Mouse (Mus musculus): ENCODE data around the gene Ndufa9. TPM values are rescaled to one million over a fixed set of nuclear protein-coding genes. Genes with fewer than 3 reads are reported as not detected.
A peak's percentile ranks its signal among the peaks of the same experiment; 100 is the strongest.

The Ndufa9 gene
- 132 and 147 TPM in 2 replicates for polyA plus RNA-seq (2015; fragmentation: Nextera tagmentation; extraction: Ambion mirVana)

DNA sequence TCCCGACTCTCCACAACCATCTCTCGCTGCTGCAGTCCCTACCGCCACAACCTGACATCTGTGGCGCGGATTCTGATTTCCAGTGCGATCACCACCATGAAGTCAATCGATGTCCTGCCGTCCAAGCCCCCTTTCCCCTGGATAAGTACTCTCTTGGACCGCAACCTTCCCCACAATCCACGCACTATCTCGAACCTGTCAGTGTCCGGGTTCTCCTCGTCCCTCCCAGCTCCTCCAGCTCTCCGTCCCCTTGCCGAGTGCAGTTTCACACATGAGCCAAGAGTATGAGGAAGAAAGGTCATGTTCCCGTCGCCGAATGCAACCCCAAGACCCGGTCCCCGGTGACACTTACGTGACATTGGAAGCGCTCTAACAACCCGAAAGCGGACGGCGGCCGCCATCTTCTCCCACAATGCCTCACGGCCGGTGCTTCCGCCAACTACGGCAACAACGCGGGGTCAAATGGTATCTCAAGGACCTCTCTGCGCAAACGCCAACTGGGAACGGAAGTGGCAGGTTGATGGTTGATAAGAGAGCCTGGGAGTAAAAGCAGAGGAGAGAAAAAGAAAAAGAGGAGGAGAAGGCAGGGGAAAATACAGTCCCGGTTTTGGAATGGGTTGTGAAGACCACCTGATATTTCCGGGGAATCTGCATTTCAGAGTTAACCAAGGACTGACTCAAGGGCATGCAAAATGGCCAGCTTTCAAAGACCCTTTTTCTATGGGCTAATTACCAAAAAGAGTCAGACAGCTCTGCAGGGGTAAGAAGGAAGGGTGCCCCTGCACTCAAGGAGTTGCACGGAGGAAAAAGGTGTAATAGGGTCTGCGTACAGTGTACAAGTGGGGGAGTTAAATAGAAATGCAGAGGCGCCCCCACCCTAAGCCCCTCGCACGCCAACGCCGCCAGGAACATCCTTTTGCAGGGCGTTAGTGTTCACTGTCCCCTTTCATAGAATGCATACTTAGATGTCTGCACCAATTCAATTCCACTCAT lies at the start of gene Ndufa9:
Ndufa9 (minus strand) TSS at position 425 of the 993 bp plus-strand sequence.
- H3K4me1 ChIP-seq (ENCODE audit: control insufficient read depth, low read depth, low read length) = peaks cover 15% of the 10 kb centered on the region
- peaks cover 2% of the 10 kb centered on the region; the same call in 1 of the 2 replicates for H3K36me3 ChIP-seq (ENCODE audit: control insufficient read depth, insufficient read depth)
- 6% methylated on average over 46 of the region's 46 CpGs for WGBS (ENCODE audit: insufficient replicate concordance)
- peak within 1 kb of the TSS; percentile 81 for H3K9ac ChIP-seq (ENCODE audit: low read depth, low read length)
- ATAC-seq (ENCODE audit: low read depth) = peak; percentile 88
- peak within 1 kb of the TSS; percentile 80 for H3K4me2 ChIP-seq (ENCODE audit: low read depth, low read length)
- no peaks in the 10 kb centered on the region for H3K9me3 ChIP-seq (replicated peaks; ENCODE audit: control insufficient read depth, low read length)
- H3K4me3 ChIP-seq (ENCODE audit: low read depth, low read length) = peak within 1 kb of the TSS; percentile 92
- H3K27me3 ChIP-seq (ENCODE audit: control insufficient read depth, insufficient read depth, low read depth, low read length) = no peaks in the 10 kb centered on the region
- peak within 1 kb of the TSS; percentile 41 for H3K27ac ChIP-seq (ENCODE audit: low read length)

DNA sequence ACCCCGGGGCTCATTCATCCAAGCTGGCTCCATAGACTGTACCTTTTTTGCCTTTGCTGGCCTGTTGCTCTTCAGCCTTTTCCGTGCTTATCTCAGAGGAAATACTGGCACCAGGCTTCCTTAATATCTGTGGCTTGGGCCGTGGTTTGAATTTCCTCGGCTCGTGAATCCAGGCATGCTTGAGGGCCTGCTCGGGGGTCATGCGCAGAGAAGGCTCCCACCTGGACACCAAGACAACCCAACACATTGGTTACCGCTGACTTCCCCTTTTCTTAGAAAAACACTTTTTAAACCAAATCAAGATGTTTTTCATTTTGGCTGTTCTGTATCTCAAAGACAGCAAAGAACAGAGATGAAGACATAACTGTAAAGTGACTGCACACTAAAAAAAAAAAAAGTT lies 28.2 kb upstream of the Ndufa9 start:
- Histone ChIP-seq H3K27ac (ENCODE audit: low read length) (no peak overlapping the region), H3K4me2 (ENCODE audit: low read depth, low read length) (no peak overlapping the region), H3K4me1 (ENCODE audit: control insufficient read depth, low read depth, low read length) (no peaks in the 10 kb centered on the region), H3K27me3 (ENCODE audit: control insufficient read depth, insufficient read depth, low read depth, low read length) (no peaks in the 10 kb centered on the region), H3K9me3 (replicated peaks; ENCODE audit: control insufficient read depth, low read length) (no peaks in the 10 kb centered on the region), H3K9ac (ENCODE audit: low read depth, low read length) (no peak overlapping the region), H3K36me3 (ENCODE audit: control insufficient read depth, insufficient read depth) (no peaks in the 10 kb centered on the region), H3K4me3 (ENCODE audit: low read depth, low read length) (no peak overlapping the region)
- no peak for ATAC-seq (ENCODE audit: low read depth)
- WGBS (ENCODE audit: insufficient replicate concordance) = 19% methylated on average over 8 of the region's 8 CpGs

DNA sequence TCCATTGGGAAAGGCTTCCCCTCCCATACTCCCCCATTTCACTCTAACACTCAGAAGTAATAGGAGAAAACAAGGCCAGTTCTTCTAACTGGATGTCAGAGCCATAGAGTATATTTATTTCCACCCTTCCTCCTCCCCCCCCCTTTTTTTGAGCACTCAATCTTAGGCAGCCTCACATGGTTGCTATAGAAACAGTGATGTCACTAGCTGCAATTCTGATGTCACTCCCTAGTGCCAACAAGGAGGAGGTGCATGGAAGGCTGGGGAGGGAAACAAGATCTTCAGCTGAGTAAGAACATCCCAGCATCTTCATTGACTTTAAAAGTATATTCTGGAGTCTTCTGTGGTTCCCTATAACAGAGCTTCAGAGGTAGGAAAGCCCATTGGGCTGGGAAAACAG lies 3.9 kb upstream of the Ndufa9 start, which contains the start of gene Akap3:
Akap3 (plus strand) TSS at position 218 of the 400 bp plus-strand sequence.
- H3K9ac ChIP-seq (ENCODE audit: low read depth, low read length) = no peak within 1 kb of the TSS
- no peak for ATAC-seq (ENCODE audit: low read depth)
- no peaks in the 10 kb centered on the region for H3K36me3 ChIP-seq (ENCODE audit: control insufficient read depth, insufficient read depth)
- H3K4me1 ChIP-seq (ENCODE audit: control insufficient read depth, low read depth, low read length) = peaks cover 9% of the 10 kb centered on the region
- no peak within 1 kb of the TSS for H3K4me2 ChIP-seq (ENCODE audit: low read depth, low read length)
- H3K27ac ChIP-seq (ENCODE audit: low read length) = no peak within 1 kb of the TSS
- H3K27me3 ChIP-seq (ENCODE audit: control insufficient read depth, insufficient read depth, low read depth, low read length) = no peaks in the 10 kb centered on the region
- no peaks in the 10 kb centered on the region for H3K9me3 ChIP-seq (replicated peaks; ENCODE audit: control insufficient read depth, low read length)
- H3K4me3 ChIP-seq (ENCODE audit: low read depth, low read length) = no peak within 1 kb of the TSS

DNA sequence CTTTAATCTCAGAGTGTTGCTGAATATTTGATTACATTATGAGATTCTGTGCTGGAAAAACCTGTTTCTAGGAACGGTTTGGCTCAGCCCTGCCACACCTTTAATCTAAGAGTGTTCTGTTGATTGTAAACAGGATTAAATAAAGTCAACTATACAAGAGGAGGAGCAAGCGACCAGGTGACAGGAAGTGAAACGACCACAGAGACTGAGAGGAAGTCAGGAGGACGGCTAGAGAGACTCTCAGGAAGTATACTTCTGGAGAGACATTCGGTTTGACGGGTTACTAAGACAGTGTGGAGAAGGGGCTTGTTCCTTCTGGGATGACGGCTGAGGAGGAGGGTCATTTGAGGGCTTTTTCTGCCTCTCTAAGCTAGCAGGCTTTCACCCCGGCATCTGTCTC lies 12.3 kb downstream of the Ndufa9 start:
- H3K4me2 ChIP-seq (ENCODE audit: low read depth, low read length) = no peak overlapping the region
- no peak overlapping the region for H3K27ac ChIP-seq (ENCODE audit: low read length)
- no peaks in the 10 kb centered on the region for H3K4me1 ChIP-seq (ENCODE audit: control insufficient read depth, low read depth, low read length)
- H3K9ac ChIP-seq (ENCODE audit: low read depth, low read length) = no peak overlapping the region
- peaks cover 27% of the 10 kb centered on the region for H3K36me3 ChIP-seq (ENCODE audit: control insufficient read depth, insufficient read depth)
- WGBS (ENCODE audit: insufficient replicate concordance) = 47% methylated on average over 8 of the region's 8 CpGs
- no peaks in the 10 kb centered on the region for H3K9me3 ChIP-seq (replicated peaks; ENCODE audit: control insufficient read depth, low read length)
- no peak for ATAC-seq (ENCODE audit: low read depth)
- H3K4me3 ChIP-seq (ENCODE audit: low read depth, low read length) = no peak overlapping the region
- H3K27me3 ChIP-seq (ENCODE audit: control insufficient read depth, insufficient read depth, low read depth, low read length) = no peaks in the 10 kb centered on the region

DNA sequence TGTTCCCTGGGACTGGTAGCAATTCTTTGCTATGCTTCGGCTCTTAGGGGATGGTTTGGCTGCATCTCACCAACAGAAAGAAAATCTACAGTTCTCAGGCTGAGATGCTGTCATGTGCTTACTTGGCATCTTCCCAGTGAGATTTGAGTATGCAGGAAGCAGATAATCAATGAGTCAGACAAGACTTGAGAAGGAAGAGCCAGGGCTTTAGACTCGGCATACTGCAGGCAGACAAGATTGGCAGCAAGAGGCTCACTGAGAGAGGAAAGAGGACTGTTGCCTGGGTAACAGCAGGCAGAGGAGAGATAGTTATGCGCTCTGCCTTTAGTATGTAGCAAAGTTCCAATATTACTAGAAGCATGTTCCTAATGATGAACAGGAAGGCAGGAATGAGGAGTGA lies 25.8 kb downstream of the Ndufa9 start:
- no peak overlapping the region for H3K9ac ChIP-seq (ENCODE audit: low read depth, low read length)
- H3K27ac ChIP-seq (ENCODE audit: low read length) = no peak overlapping the region
- no peaks in the 10 kb centered on the region for H3K27me3 ChIP-seq (ENCODE audit: control insufficient read depth, insufficient read depth, low read depth, low read length)
- no peaks in the 10 kb centered on the region for H3K4me1 ChIP-seq (ENCODE audit: control insufficient read depth, low read depth, low read length)
- WGBS (ENCODE audit: insufficient replicate concordance) = 71% methylated on average over 3 of the region's 3 CpGs
- H3K4me2 ChIP-seq (ENCODE audit: low read depth, low read length) = no peak overlapping the region
- no peaks in the 10 kb centered on the region for H3K9me3 ChIP-seq (replicated peaks; ENCODE audit: control insufficient read depth, low read length)
- peaks cover 16% of the 10 kb centered on the region for H3K36me3 ChIP-seq (ENCODE audit: control insufficient read depth, insufficient read depth)
- no peak overlapping the region for H3K4me3 ChIP-seq (ENCODE audit: low read depth, low read length)
- no peak for ATAC-seq (ENCODE audit: low read depth)

DNA sequence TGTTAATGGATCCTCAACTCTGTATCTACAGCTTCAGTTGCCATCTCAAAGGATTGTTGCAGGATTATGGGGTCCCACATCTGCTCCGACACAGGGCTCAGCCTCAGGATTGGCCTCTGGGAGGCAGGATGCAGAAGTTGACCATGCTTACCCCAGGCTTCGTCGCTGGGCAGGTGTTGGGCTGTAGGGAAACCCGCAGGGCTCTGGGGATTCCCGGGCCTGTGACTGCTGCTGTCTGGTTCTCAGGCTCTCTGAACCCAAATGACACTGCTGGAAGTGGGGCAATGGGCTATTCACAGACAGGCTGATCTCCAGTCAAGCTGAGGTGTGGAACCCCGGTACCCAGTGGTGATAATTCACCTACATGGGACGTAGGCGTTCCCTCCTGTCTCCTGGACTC lies 32.6 kb downstream of the Ndufa9 start:
- H3K9ac ChIP-seq (ENCODE audit: low read depth, low read length) = no peak overlapping the region
- no peaks in the 10 kb centered on the region for H3K27me3 ChIP-seq (ENCODE audit: control insufficient read depth, insufficient read depth, low read depth, low read length)
- no peaks in the 10 kb centered on the region for H3K9me3 ChIP-seq (replicated peaks; ENCODE audit: control insufficient read depth, low read length)
- no peak overlapping the region for H3K27ac ChIP-seq (ENCODE audit: low read length)
- H3K36me3 ChIP-seq (ENCODE audit: control insufficient read depth, insufficient read depth) = peaks cover under 1% of the 10 kb centered on the region; the same call in 1 of the 2 replicates
- ATAC-seq (ENCODE audit: low read depth) = no peak
- no peaks in the 10 kb centered on the region for H3K4me1 ChIP-seq (ENCODE audit: control insufficient read depth, low read depth, low read length)
- WGBS (ENCODE audit: insufficient replicate concordance) = 74% methylated on average over 8 of the region's 8 CpGs
- no peak overlapping the region for H3K4me3 ChIP-seq (ENCODE audit: low read depth, low read length)
- no peak overlapping the region for H3K4me2 ChIP-seq (ENCODE audit: low read depth, low read length)

DNA sequence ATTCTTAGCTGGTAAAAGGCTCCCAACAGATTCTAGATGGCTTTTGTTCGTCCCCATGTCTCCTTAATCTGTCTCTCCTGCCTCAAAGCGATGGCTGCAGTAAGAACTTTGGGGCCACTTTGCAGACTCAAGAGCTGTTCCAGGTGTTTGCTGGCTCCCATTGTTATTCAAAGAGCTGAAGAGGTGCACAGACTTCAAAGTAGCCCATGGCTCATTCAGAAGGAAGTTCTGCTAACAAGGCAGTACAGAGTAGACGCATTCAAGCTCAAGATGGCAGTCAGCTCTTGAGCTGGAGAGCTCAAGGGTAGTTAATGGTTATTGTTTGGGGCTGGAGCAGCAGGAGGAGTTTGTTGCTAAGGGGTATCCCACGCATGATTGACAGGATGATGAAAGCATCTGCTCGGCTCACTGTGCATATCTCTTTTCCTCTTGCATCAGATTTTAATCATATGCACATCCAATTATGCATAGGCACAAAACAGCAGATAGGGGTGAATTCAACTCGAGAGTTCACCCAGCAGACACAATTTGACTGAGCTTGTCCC lies 33.7 kb downstream of the Ndufa9 start:
- H3K4me2 ChIP-seq (ENCODE audit: low read depth, low read length) = no peak overlapping the region
- WGBS (ENCODE audit: insufficient replicate concordance) = 52% methylated on average over 6 of the region's 6 CpGs
- H3K27ac ChIP-seq (ENCODE audit: low read length) = no peak overlapping the region
- no peaks in the 10 kb centered on the region for H3K4me1 ChIP-seq (ENCODE audit: control insufficient read depth, low read depth, low read length)
- no peak for ATAC-seq (ENCODE audit: low read depth)
- H3K9me3 ChIP-seq (replicated peaks; ENCODE audit: control insufficient read depth, low read length) = no peaks in the 10 kb centered on the region
- H3K27me3 ChIP-seq (ENCODE audit: control insufficient read depth, insufficient read depth, low read depth, low read length) = no peaks in the 10 kb centered on the region
- H3K4me3 ChIP-seq (ENCODE audit: low read depth, low read length) = no peak overlapping the region
- no peaks in the 10 kb centered on the region; the same call in 1 of the 2 replicates for H3K36me3 ChIP-seq (ENCODE audit: control insufficient read depth, insufficient read depth)
- no peak overlapping the region for H3K9ac ChIP-seq (ENCODE audit: low read depth, low read length)

DNA sequence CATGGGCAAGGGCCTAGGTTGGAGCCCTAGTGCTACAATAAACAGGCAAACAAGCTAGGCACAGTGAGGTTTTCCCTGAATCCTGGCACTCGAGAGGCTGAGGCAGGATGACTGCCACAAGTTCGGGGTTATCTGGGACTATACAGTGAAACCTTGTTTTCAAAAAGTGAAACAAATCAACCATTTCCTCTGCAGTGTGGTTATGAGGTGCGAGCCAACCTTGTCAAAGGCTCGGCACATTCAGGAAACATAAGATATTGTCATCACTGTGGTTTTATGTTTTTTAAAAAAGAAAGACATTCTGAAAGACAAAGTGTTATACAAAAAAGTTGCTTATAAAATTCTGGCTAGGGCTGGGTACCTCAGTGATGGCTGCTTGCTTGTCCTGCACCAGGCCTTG lies 37.5 kb downstream of the Ndufa9 start:
- H3K4me3 ChIP-seq (ENCODE audit: low read depth, low read length) = no peak overlapping the region
- H3K9me3 ChIP-seq (replicated peaks; ENCODE audit: control insufficient read depth, low read length) = no peaks in the 10 kb centered on the region
- no peak overlapping the region for H3K4me2 ChIP-seq (ENCODE audit: low read depth, low read length)
- no peak for ATAC-seq (ENCODE audit: low read depth)
- WGBS (ENCODE audit: insufficient replicate concordance) = 36% methylated on average over 4 of the region's 4 CpGs
- no peak overlapping the region for H3K27ac ChIP-seq (ENCODE audit: low read length)
- no peak overlapping the region for H3K9ac ChIP-seq (ENCODE audit: low read depth, low read length)
- no peaks in the 10 kb centered on the region for H3K27me3 ChIP-seq (ENCODE audit: control insufficient read depth, insufficient read depth, low read depth, low read length)
- no peaks in the 10 kb centered on the region for H3K36me3 ChIP-seq (ENCODE audit: control insufficient read depth, insufficient read depth)
- H3K4me1 ChIP-seq (ENCODE audit: control insufficient read depth, low read depth, low read length) = no peaks in the 10 kb centered on the region

DNA sequence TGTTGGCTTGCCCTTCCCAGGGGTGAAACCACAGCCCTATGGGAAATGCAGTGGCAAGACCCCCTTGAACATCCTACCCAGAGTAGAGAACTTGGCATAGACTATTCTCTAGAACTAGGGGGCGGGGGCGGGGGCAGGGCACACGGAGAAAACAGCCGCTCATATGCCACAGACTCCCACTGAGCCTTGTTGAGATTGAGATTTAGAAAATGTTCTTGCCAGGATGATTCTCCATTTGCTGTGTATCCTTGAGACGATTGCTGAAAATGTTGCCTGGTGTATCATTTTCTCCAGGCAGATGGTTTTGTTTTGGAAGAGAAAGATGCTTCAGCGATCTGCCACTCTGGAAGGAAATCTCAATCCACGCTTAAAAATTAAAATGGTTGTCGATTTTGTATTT lies 40.4 kb downstream of the Ndufa9 start:
- Histone ChIP-seq H3K27ac (ENCODE audit: low read length) (no peak overlapping the region), H3K4me2 (ENCODE audit: low read depth, low read length) (no peak overlapping the region), H3K4me1 (ENCODE audit: control insufficient read depth, low read depth, low read length) (no peaks in the 10 kb centered on the region), H3K36me3 (ENCODE audit: control insufficient read depth, insufficient read depth) (no peaks in the 10 kb centered on the region), H3K27me3 (ENCODE audit: control insufficient read depth, insufficient read depth, low read depth, low read length) (no peaks in the 10 kb centered on the region), H3K4me3 (ENCODE audit: low read depth, low read length) (no peak overlapping the region), H3K9ac (ENCODE audit: low read depth, low read length) (no peak overlapping the region), H3K9me3 (replicated peaks; ENCODE audit: control insufficient read depth, low read length) (no peaks in the 10 kb centered on the region)
- ATAC-seq (ENCODE audit: low read depth) = no peak
- 63% methylated on average over 8 of the region's 8 CpGs for WGBS (ENCODE audit: insufficient replicate concordance)

All from liver, embryonic 16.5 days (tissue).